Comparison of ENCODE assay signal across 22 mouse cellular contexts in the genomic region with DNA sequence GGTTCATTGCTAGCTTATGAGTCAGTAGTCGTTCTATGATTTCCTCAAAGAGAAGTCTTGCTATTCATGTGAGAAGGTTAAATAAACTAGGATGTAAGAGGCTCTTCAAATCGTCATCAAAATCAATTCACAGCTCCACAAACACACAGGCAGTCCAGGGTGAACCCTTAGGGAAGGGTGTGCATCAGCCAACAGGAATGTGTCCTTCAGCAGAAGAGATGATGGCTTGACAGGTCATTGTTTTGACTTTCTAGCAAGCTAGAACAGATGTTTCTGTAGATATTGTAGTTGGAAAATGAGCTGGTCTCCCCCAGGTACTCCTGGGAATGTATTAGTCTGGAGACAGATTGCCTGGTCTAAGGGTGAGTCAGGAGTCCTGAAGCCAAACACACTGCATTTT.
DNase-seq lines count a peak whose midpoint lies in the region; ATAC-seq and TF ChIP-seq lines count a peak whose summit lies in the region.
"Had no signal": no experiment of that assay in that cellular context is flagged by ENCODE, and none has a peak within 500 bp of the region (broad histone marks: within the 10 kb centered on the region; RNA-seq: fewer than 3 reads in every experiment).

No protein-coding gene starts in this region.

- H3K4me3 ChIP-seq in lung, postnatal 0 days (ENCODE audit: low read depth, low read length): no peak overlapping the region
- H3K4me3 ChIP-seq: embryonic facial prominence, embryonic 13.5 days; forebrain, embryonic 10.5 days; heart, adult 2 months; heart, embryonic 15.5 days; hindbrain, embryonic 12.5 days had no signal

- no peak for TF ChIP-seq CTCF in lung, postnatal 0 days (IDR thresholded peaks at IDR 0.05)

- H3K9me3 ChIP-seq in lung, postnatal 0 days (ENCODE audit: low read length): no peaks in the 10 kb centered on the region
- H3K9me3 ChIP-seq: embryonic facial prominence, embryonic 13.5 days; forebrain, embryonic 10.5 days; heart, embryonic 15.5 days; hindbrain, embryonic 12.5 days had no signal

- H3K36me3 ChIP-seq in lung, postnatal 0 days (ENCODE audit: insufficient read depth, low read length): no peaks in the 10 kb centered on the region
- H3K36me3 ChIP-seq: embryonic facial prominence, embryonic 13.5 days; forebrain, embryonic 10.5 days; heart, embryonic 15.5 days; hindbrain, embryonic 12.5 days had no signal

- H3K27ac ChIP-seq in lung, postnatal 0 days (ENCODE audit: low read length): no peak overlapping the region
- H3K27ac ChIP-seq: embryonic facial prominence, embryonic 13.5 days; forebrain, embryonic 10.5 days; heart, adult 2 months; heart, embryonic 15.5 days; hindbrain, embryonic 12.5 days had no signal

- H3K27me3 ChIP-seq in lung, postnatal 0 days (replicated peaks; ENCODE audit: insufficient read depth, low read length): no peaks in the 10 kb centered on the region
- H3K27me3 ChIP-seq: CH12.LX; embryonic facial prominence, embryonic 13.5 days; heart, embryonic 15.5 days; hindbrain, embryonic 12.5 days had no signal

- TF ChIP-seq EP300 in lung, postnatal 0 days (IDR thresholded peaks at IDR 0.05): peak; percentile 88

- 9% methylated on average over 2 of the region's 2 CpGs for WGBS in lung, postnatal 0 days
- 19% methylated on average over 2 of the region's 2 CpGs for WGBS in large intestine, adult 2 months

- peak; percentile 90 for ATAC-seq in lung, postnatal 0 days
- ATAC-seq: forebrain, embryonic 14.5 days; hindbrain, embryonic 16.5 days had no signal

- DNase-seq in lung, postnatal 0 days (ENCODE audit: low spot score): peak; percentile 48
- no peak for DNase-seq in lung, postnatal 14 days
- peak; percentile 42 for DNase-seq in Muller cell, postnatal 12 days (ENCODE audit: inconsistent ontology term)
- peak; percentile 7 for DNase-seq in large intestine, adult 2 months (ENCODE audit: low read depth, low spot score)
- DNase-seq in embryo, embryonic 11 days: no peak
- DNase-seq in ovary, postnatal 14 days (ENCODE audit: low spot score): no peak
- DNase-seq: adrenal gland, postnatal 10 days; cerebellum, adult 11 months; cerebellum, adult 8-10 months; cerebellum, postnatal 14 days; gastrocnemius, postnatal 10 days; heart, adult 2 months; heart, postnatal 36 days; kidney, adult 18-20 months had no signal

- H3K4me1 ChIP-seq in lung, postnatal 0 days (ENCODE audit: insufficient read depth, low read depth, low read length): no peaks in the 10 kb centered on the region
- H3K4me1 ChIP-seq: embryonic facial prominence, embryonic 13.5 days; forebrain, embryonic 10.5 days; heart, embryonic 15.5 days; hindbrain, embryonic 12.5 days had no signal

- no peak overlapping the region for H3K9ac ChIP-seq in lung, postnatal 0 days (replicated peaks; ENCODE audit: low read depth)
- H3K9ac ChIP-seq: embryonic facial prominence, embryonic 13.5 days; heart, embryonic 15.5 days; hindbrain, embryonic 12.5 days had no signal

- H3K4me2 ChIP-seq in lung, postnatal 0 days (replicated peaks; ENCODE audit: low read depth, low read length): no peak overlapping the region
- H3K4me2 ChIP-seq: embryonic facial prominence, embryonic 13.5 days; heart, embryonic 11.5 days; heart, embryonic 15.5 days; hindbrain, embryonic 12.5 days had no signal

Comparison
In these comparisons a context has a peak if more than half of its experiments do, and no peak if none do; other contexts are left out.
1. DNase-seq: peak in lung, postnatal 0 days (single experiment), Muller cell, postnatal 12 days (single experiment) and large intestine, adult 2 months (single experiment); none in lung, postnatal 14 days (single experiment), embryo, embryonic 11 days (single experiment) and ovary, postnatal 14 days (single experiment).